In the genomic region with DNA sequence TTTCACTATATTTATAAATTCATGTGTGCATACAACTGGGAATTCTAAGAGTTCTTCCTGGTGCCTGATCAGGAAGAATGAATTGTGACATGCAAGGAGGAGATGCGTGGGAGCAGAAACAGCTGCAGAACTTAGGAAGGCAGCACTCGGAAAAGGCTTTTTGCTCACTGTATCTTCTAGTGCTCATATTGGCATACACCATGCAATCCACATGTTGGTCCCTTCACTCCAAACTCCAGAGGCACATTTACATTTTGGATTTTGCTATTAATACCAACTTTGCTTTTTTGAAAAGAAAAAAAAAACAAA, we compare ENCODE assay signal across 22 mouse cellular contexts.
DNase-seq lines count a peak whose midpoint lies in the region; ATAC-seq and TF ChIP-seq lines count a peak whose summit lies in the region.
"Had no signal": no experiment of that assay in that cellular context is flagged by ENCODE, and none has a peak within 500 bp of the region (broad histone marks: within the 10 kb centered on the region; RNA-seq: fewer than 3 reads in every experiment).

No protein-coding gene starts in this region.

- no peak overlapping the region for H3ac ChIP-seq in myocyte (ENCODE audit: control insufficient read depth, insufficient read length)

- ATAC-seq in liver, postnatal 0 days, result no peak
- ATAC-seq: forebrain, embryonic 14.5 days; hindbrain, embryonic 16.5 days had no signal

- H3K79me2 ChIP-seq in myocyte (ENCODE audit: control insufficient read depth, insufficient read depth), result no peaks in the 10 kb centered on the region

- no peak overlapping the region for H3K9ac ChIP-seq in liver, postnatal 0 days (replicated peaks)
- H3K9ac ChIP-seq: embryonic facial prominence, embryonic 15.5 days; hindbrain, embryonic 12.5 days had no signal

- intact Hi-C loops in left cerebral cortex, postnatal 36 days (cut with DNase I), result no loop called here

- H3K4me3 ChIP-seq in myocyte, result no peak overlapping the region
- H3K4me3 ChIP-seq in liver, postnatal 0 days (ENCODE audit: low read depth, low read length), result no peak overlapping the region
- H3K4me3 ChIP-seq: embryonic facial prominence, embryonic 15.5 days; erythroblast, embryonic 14.5 days; forebrain, embryonic 10.5 days; heart, embryonic 10.5 days; hindbrain, embryonic 12.5 days had no signal

- no peak for TF ChIP-seq POLR2A in myocyte (IDR thresholded peaks at IDR 0.05; ENCODE audit: insufficient read length, low read depth)

- no peaks in the 10 kb centered on the region for H3K36me3 ChIP-seq in myocyte (ENCODE audit: control insufficient read depth, insufficient read depth)
- H3K36me3 ChIP-seq in liver, postnatal 0 days (replicated peaks; ENCODE audit: insufficient read depth, low read length), result no peaks in the 10 kb centered on the region
- H3K36me3 ChIP-seq: embryonic facial prominence, embryonic 15.5 days; forebrain, embryonic 10.5 days; G1E; heart, embryonic 10.5 days; hindbrain, embryonic 12.5 days had no signal

- no peaks in the 10 kb centered on the region for H3K4me1 ChIP-seq in liver, postnatal 0 days (ENCODE audit: insufficient read depth)
- H3K4me1 ChIP-seq: embryonic facial prominence, embryonic 15.5 days; forebrain, embryonic 10.5 days; hindbrain, embryonic 12.5 days had no signal

- WGBS in liver, postnatal 0 days (ENCODE audit: insufficient replicate concordance), result 66% methylated on average over 2 of the region's 2 CpGs

- H3K27me3 ChIP-seq in myocyte (ENCODE audit: control insufficient read depth, insufficient read depth, insufficient read length), result no peaks in the 10 kb centered on the region
- no peaks in the 10 kb centered on the region for H3K27me3 ChIP-seq in liver, postnatal 0 days (ENCODE audit: insufficient read depth, low read length)
- H3K27me3 ChIP-seq: embryonic facial prominence, embryonic 15.5 days; hindbrain, embryonic 12.5 days had no signal

- H3K27ac ChIP-seq in liver, postnatal 0 days (ENCODE audit: low read depth), result no peak overlapping the region
- H3K27ac ChIP-seq: embryonic facial prominence, embryonic 15.5 days; forebrain, embryonic 10.5 days; heart, embryonic 10.5 days; hindbrain, embryonic 12.5 days had no signal

- no peak overlapping the region for H3K4me2 ChIP-seq in myocyte (ENCODE audit: low read depth)
- no peak overlapping the region for H3K4me2 ChIP-seq in liver, postnatal 0 days (ENCODE audit: low read depth, low read length)
- H3K4me2 ChIP-seq: embryonic facial prominence, embryonic 15.5 days; hindbrain, embryonic 12.5 days had no signal

- TF ChIP-seq CTCF in liver, postnatal 0 days (IDR thresholded peaks at IDR 0.05; ENCODE audit: low read depth), result no peak

- no peaks in the 10 kb centered on the region for H3K9me3 ChIP-seq in liver, postnatal 0 days (ENCODE audit: low read length)
- H3K9me3 ChIP-seq: embryonic facial prominence, embryonic 15.5 days; forebrain, embryonic 10.5 days; G1E; heart, embryonic 10.5 days; hindbrain, embryonic 12.5 days had no signal

- TF ChIP-seq EP300 in liver, postnatal 0 days (IDR thresholded peaks at IDR 0.05; ENCODE audit: low read depth), result no peak

- DNase-seq in left cerebral cortex, adult 18-20 months (ENCODE audit: low spot score in 2 of 2), result peak; percentile 3 to 9
- no peak for DNase-seq in left cerebral cortex, postnatal 36 days (ENCODE audit: low spot score in 2 of 2)
- DNase-seq in right cerebral cortex, adult 2 months (ENCODE audit: low spot score in 2 of 2), result peak; percentile 14 to 15
- no peak for DNase-seq in right cerebral cortex, postnatal 25 days
- no peak for DNase-seq in liver, postnatal 0 days
- DNase-seq: adrenal gland, adult 8-10 months; adrenal gland, postnatal 36 days; cerebellum, adult 11 months; cerebellum, adult 8-10 months; cerebellum, postnatal 14 days; gastrocnemius, postnatal 36 days; heart, adult 18-20 months; heart, postnatal 4 days had no signal

TF ChIP-seq in myocyte, 11 proteins besides CTCF, POLR2A, EP300 and RAD21:
- TF ChIP-seq MYOD1 (IDR thresholded peaks at IDR 0.05; ENCODE audit: control insufficient read depth in 1 of 3, insufficient read length in 2 of 3, low read depth in 2 of 3), result peak in 2 of 3 experiments; percentile 47 to 59
- TF ChIP-seq POLR2AphosphoS2 (IDR thresholded peaks at IDR 0.05; ENCODE audit: insufficient read length, low read depth), result no peak
- no peak for TF ChIP-seq CEBPB (IDR thresholded peaks at IDR 0.05; ENCODE audit: insufficient read depth, poor library complexity, severe bottlenecking)
- no peak for TF ChIP-seq SRF (IDR thresholded peaks at IDR 0.05; ENCODE audit: control insufficient read depth, insufficient read length, low read depth)
TF ChIP-seq in myocyte: peak in this region for 1.

Comparison
In these comparisons a context has a peak if more than half of its experiments do, and no peak if none do; other contexts are left out.
1. DNase-seq: peak in left cerebral cortex, adult 18-20 months (2 of 2) and right cerebral cortex, adult 2 months (2 of 2); none in left cerebral cortex, postnatal 36 days (0 of 2), right cerebral cortex, postnatal 25 days (single experiment) and liver, postnatal 0 days (single experiment).